Mouse (Mus musculus) layer of hippocampus, postnatal 36 days (tissue): ENCODE results near the gene Hist1h4j. TPM values are rescaled to one million over a fixed set of nuclear protein-coding genes. Genes with fewer than 3 reads are reported as not detected.
A peak's percentile ranks its signal among the peaks of the same experiment; 100 is the strongest.
"Not testable (repeated sequence)": the region's sequence is repeated elsewhere in the genome, so short reads cannot be mapped to it uniquely, and the experiment has no call there.

Experiments used
- DNase-seq, 2 experiments: peaks; one replicate each; pipeline ENCODE4 v3.0.0; 2022
- total RNA-seq, 2 experiments: library from RNA; stranded (reverse); gene quantifications; 2 replicates each; pipeline ENCODE4 v1.2.3; 2021

The Hist1h4j gene
- total RNA-seq, 2 experiments from 2014 or later: 15.7 to 17.9 TPM

GRCm38 (mm10) chr13:21727948-21728572 is 6.8 kb upstream of the Hist1h4j start:
- DNase-seq: no peak

- DNase-seq: no peak
Measured at GRCm38 (mm10) chr13:21729544-21729943, 5.3 kb upstream of the Hist1h4j start.

GRCm38 (mm10) chr13:21733466-21733865 is 1.4 kb upstream of the Hist1h4j start:
- DNase-seq: no peak

GRCm38 (mm10) chr13:21734010-21734905 is 606 bp upstream of the Hist1h4j start:
- DNase-seq: peak; percentile 55 to 67

GRCm38 (mm10) chr13:21745006-21745405 is 10.1 kb downstream of the Hist1h4j start:
- no peak for DNase-seq

- DNase-seq: no peak
Measured at GRCm38 (mm10) chr13:21749387-21750158, 14.7 kb downstream of the Hist1h4j start.

- DNase-seq: peak; percentile 90 to 91
Measured at GRCm38 (mm10) chr13:21750159-21751017, 15.5 kb downstream of the Hist1h4j start, which contains the start of gene Hist1h4k. TSS of gene Hist1h4k (minus strand) at chr13:21750505.

GRCm38 (mm10) chr13:21751417-21751816 is 16.6 kb downstream of the Hist1h4j start:
- DNase-seq: no peak

- DNase-seq: no peak
Measured at GRCm38 (mm10) chr13:21751827-21752226, 17.0 kb downstream of the Hist1h4j start.

- DNase-seq: no peak
Measured at GRCm38 (mm10) chr13:21752356-21752755, 17.5 kb downstream of the Hist1h4j start.

GRCm38 (mm10) chr13:21753051-21753523 is 18.2 kb downstream of the Hist1h4j start:
- DNase-seq: no peak

- DNase-seq: peak; percentile 63 to 67
Measured at GRCm38 (mm10) chr13:21753524-21754285, 18.8 kb downstream of the Hist1h4j start, which contains the start of the genes Hist1h2ak and Hist1h2bn. TSS of gene Hist1h2ak (minus strand) at chr13:21753827. TSS of gene Hist1h2bn (plus strand) at chr13:21754123.

- not testable (repeated sequence) for DNase-seq
Measured at GRCm38 (mm10) chr13:21754294-21755001, 19.6 kb downstream of the Hist1h4j start.

GRCm38 (mm10) chr13:21755707-21756106 is 20.8 kb downstream of the Hist1h4j start:
- no peak for DNase-seq

GRCm38 (mm10) chr13:21778814-21779766 is 44.2 kb downstream of the Hist1h4j start:
- peak; percentile 43 to 48 for DNase-seq

- peak; percentile 32 to 34 for DNase-seq
Measured at GRCm38 (mm10) chr13:21779767-21780731, 45.2 kb downstream of the Hist1h4j start, which contains the start of gene Hist1h1b. TSS of gene Hist1h1b (minus strand) at chr13:21780625.

GRCm38 (mm10) chr13:21781021-21781555 is 46.2 kb downstream of the Hist1h4j start:
- no peak for DNase-seq
